ENCODE assay signal across 15 mouse cellular contexts in genomic region chr13:14033309-14034072, GRCm38 (mm10). TPM values are rescaled to one million over a fixed set of nuclear protein-coding genes. Genes with fewer than 3 reads are reported as not detected.
DNase-seq lines count a peak whose midpoint lies in the region; ATAC-seq and TF ChIP-seq lines count a peak whose summit lies in the region.
"Had no signal": no experiment of that assay in that cellular context is flagged by ENCODE, and none has a peak within 500 bp of the region (broad histone marks: within the 10 kb centered on the region; RNA-seq: fewer than 3 reads in every experiment).

No protein-coding gene starts in this region.

- peaks cover 3% of the 10 kb centered on the region; the same call in 1 of the 2 replicates for H3K4me1 ChIP-seq in heart, embryonic 11.5 days (ENCODE audit: control insufficient read depth, insufficient read depth, low read length)
- 0 out of 4 replicates have a peak, but pooled peaks cover 0 to 4% of the 10 kb centered on the region in 2 experiments for H3K4me1 ChIP-seq in ES-E14 (ENCODE audit: control insufficient read depth in 2 of 2, insufficient read depth in 2 of 2, low read length in 2 of 2, poor library complexity in 1 of 2)
- H3K4me1 ChIP-seq in erythroblast, embryonic 14.5 days (ENCODE audit: control insufficient read depth), result peaks cover 89% of the 10 kb centered on the region
- H3K4me1 ChIP-seq in liver, postnatal 0 days (ENCODE audit: insufficient read depth), result peaks cover 27% of the 10 kb centered on the region
- H3K4me1 ChIP-seq: intestine, embryonic 15.5 days had no signal

- WGBS in heart, embryonic 11.5 days (ENCODE audit: insufficient replicate concordance), result 78% methylated on average over 5 of the region's 5 CpGs
- 51% methylated on average over 5 of the region's 5 CpGs for WGBS in liver, postnatal 0 days (ENCODE audit: insufficient replicate concordance)

- no peaks in the 10 kb centered on the region for H3K27me3 ChIP-seq in heart, embryonic 11.5 days (ENCODE audit: control insufficient read depth, insufficient read depth, low read length)
- H3K27me3 ChIP-seq in erythroblast, embryonic 14.5 days (ENCODE audit: control insufficient read depth), result no peaks in the 10 kb centered on the region
- H3K27me3 ChIP-seq in liver, postnatal 0 days (ENCODE audit: insufficient read depth, low read length), result no peaks in the 10 kb centered on the region
- H3K27me3 ChIP-seq: intestine, embryonic 15.5 days had no signal

- no peak overlapping the region for H3K9ac ChIP-seq in heart, embryonic 11.5 days (ENCODE audit: low read depth, low read length)
- no peak overlapping the region for H3K9ac ChIP-seq in ES-E14 (ENCODE audit: insufficient read depth, low read depth, low read length, poor library complexity, severe bottlenecking)
- H3K9ac ChIP-seq in liver, postnatal 0 days (replicated peaks), result no peak overlapping the region
- H3K9ac ChIP-seq: intestine, embryonic 15.5 days had no signal

- TF ChIP-seq CTCF in liver, postnatal 0 days (IDR thresholded peaks at IDR 0.05; ENCODE audit: low read depth), result no peak

- H3K27ac ChIP-seq in heart, embryonic 11.5 days (ENCODE audit: low read depth, low read length), result peak overlapping the region; percentile 64; the same call in 1 of the 2 replicates
- peak overlapping the region; percentile 40; the same call in 1 of the 2 replicates for H3K27ac ChIP-seq in ES-E14 (ENCODE audit: insufficient read depth, low read depth, low read length, poor library complexity, severe bottlenecking)
- H3K27ac ChIP-seq in liver, postnatal 0 days (ENCODE audit: low read depth), result peak overlapping the region; percentile 71
- H3K27ac ChIP-seq: embryonic facial prominence, embryonic 10.5 days; forebrain, embryonic 10.5 days; intestine, embryonic 15.5 days had no signal

- no peaks in the 10 kb centered on the region for H3K9me3 ChIP-seq in heart, embryonic 11.5 days (replicated peaks; ENCODE audit: control insufficient read depth, low read length)
- no peaks in the 10 kb centered on the region for H3K9me3 ChIP-seq in ES-E14 (ENCODE audit: control insufficient read depth, insufficient read depth, low read depth, low read length)
- H3K9me3 ChIP-seq in erythroblast, embryonic 14.5 days (ENCODE audit: control insufficient read depth, low read length), result peaks cover 3% of the 10 kb centered on the region
- H3K9me3 ChIP-seq in liver, postnatal 0 days (ENCODE audit: low read length), result no peaks in the 10 kb centered on the region
- H3K9me3 ChIP-seq: embryonic facial prominence, embryonic 10.5 days; forebrain, embryonic 10.5 days; intestine, embryonic 15.5 days had no signal

- H3K36me3 ChIP-seq in heart, embryonic 11.5 days (ENCODE audit: control insufficient read depth, insufficient read depth, low read length), result no peaks in the 10 kb centered on the region
- H3K36me3 ChIP-seq in ES-E14 (ENCODE audit: control insufficient read depth, insufficient read depth, low read length, poor library complexity, severe bottlenecking), result no peaks in the 10 kb centered on the region; the same call in none of the 2 replicates
- H3K36me3 ChIP-seq in erythroblast, embryonic 14.5 days (ENCODE audit: control insufficient read depth), result peaks cover 58% of the 10 kb centered on the region
- peaks cover 6% of the 10 kb centered on the region for H3K36me3 ChIP-seq in liver, postnatal 0 days (replicated peaks; ENCODE audit: insufficient read depth, low read length)
- H3K36me3 ChIP-seq: intestine, embryonic 15.5 days had no signal

- no peak overlapping the region for H3K4me2 ChIP-seq in heart, embryonic 11.5 days
- H3K4me2 ChIP-seq in liver, postnatal 0 days (ENCODE audit: low read depth, low read length), result 0 out of 2 replicates have a peak overlapping the region, but pooled peaks have one; percentile 2
- H3K4me2 ChIP-seq: intestine, embryonic 15.5 days had no signal

- peak; percentile 92 for TF ChIP-seq EP300 in liver, postnatal 0 days (IDR thresholded peaks at IDR 0.05; ENCODE audit: low read depth)

- in situ Hi-C loops in ES-E14 (cut with MboI; ENCODE audit: low sequenced_read_pairs in 2 of 2, unreplicated experiment in 2 of 2), result no loop called here

- no peak overlapping the region for H3K4me3 ChIP-seq in heart, embryonic 11.5 days (ENCODE audit: low read depth, low read length)
- no peak overlapping the region for H3K4me3 ChIP-seq in ES-E14 (ENCODE audit: insufficient read depth in 1 of 2, low read depth in 1 of 2, low read length in 2 of 2, poor library complexity in 1 of 2, severe bottlenecking in 1 of 2)
- H3K4me3 ChIP-seq in erythroblast, embryonic 14.5 days (replicated peaks), result peak overlapping the region; percentile 38
- H3K4me3 ChIP-seq in liver, postnatal 0 days (ENCODE audit: low read depth, low read length), result no peak overlapping the region
- H3K4me3 ChIP-seq: embryonic facial prominence, embryonic 10.5 days; forebrain, embryonic 10.5 days; intestine, embryonic 15.5 days had no signal

- DNase-seq in heart, postnatal 14 days, result no peak
- no peak for DNase-seq in ES-E14 (ENCODE audit: low read depth, low spot score)
- DNase-seq in liver, postnatal 0 days, result no peak
- no peak for DNase-seq in kidney, adult 11 months
- DNase-seq in adrenal gland, postnatal 36 days, result no peak
- no peak for DNase-seq in layer of hippocampus, adult 8-10 months (ENCODE audit: low spot score in 2 of 2)
- DNase-seq: cerebellum, postnatal 10 days; kidney, postnatal 25 days; lung, postnatal 14 days; right cerebral cortex, postnatal 14 days had no signal

- ATAC-seq in heart, embryonic 11.5 days (replicated peaks; ENCODE audit: insufficient number of reproducible peaks, low FRiP score, low TSS enrichment), result peak; percentile 52; the same call in 1 of the 2 replicates
- ATAC-seq in liver, postnatal 0 days, result peak; percentile 68

- intact Hi-C loops in heart, postnatal 14 days (cut with DNase I), result loop anchor here (10.0 kb wide), 1 partner anchor 141 kb away; no protein-coding TSS in a partner anchor

TF ChIP-seq in ES-E14, 5 proteins besides CTCF, POLR2A, EP300 and RAD21:
- TF ChIP-seq CHD2 (IDR thresholded peaks at IDR 0.05; ENCODE audit: low read depth, low read length), result no peak
- TF ChIP-seq ZC3H11A (IDR thresholded peaks at IDR 0.05; ENCODE audit: borderline replicate concordance, low read depth, low read length), result no peak
- no peak for TF ChIP-seq MAFK (IDR thresholded peaks at IDR 0.05; ENCODE audit: insufficient read depth, low read depth, low read length)
- TF ChIP-seq ZNF384 (IDR thresholded peaks at IDR 0.05; ENCODE audit: low read depth, low read length), result no peak
- TF ChIP-seq HCFC1 (IDR thresholded peaks at IDR 0.05; ENCODE audit: borderline replicate concordance, insufficient read depth, low read length), result no peak

RNA-seq across cellular contexts. Expression of gene Tbce, which starts 5.9 kb away (rescaled TPM):
- 41.7 and 42.9 TPM in 2 replicates for polyA plus RNA-seq in heart, embryonic 11.5 days (2014; fragmentation: Nextera tagmentation; extraction: Ambion mirVana)
- total RNA-seq in heart, postnatal 14 days (2021), result 10 to 100 TPM; 20.0 to 20.1 TPM
- 32.1 and 38.8 TPM in 2 replicates for total RNA-seq in ES-E14 (2012; rRNA removed)
- 0.36 and 0.59 TPM in 2 replicates for polyA plus RNA-seq in erythroblast, embryonic 14.5 days (2012)
- polyA plus RNA-seq in liver, postnatal 0 days (2015; fragmentation: Nextera tagmentation; extraction: Ambion mirVana), result 17.1 and 22.1 TPM in 2 replicates
- 10 to 100 TPM; 34.1 to 38.3 TPM for total RNA-seq in adrenal gland, postnatal 36 days (2021)
- total RNA-seq in layer of hippocampus, adult 8-10 months (2022), result 10 to 100 TPM; 81.8 to 99.9 (median 86.5) TPM

RNA-seq across cellular contexts. Expression of gene Arid4b, which starts 29.5 kb away (rescaled TPM):
- 42.7 and 53.2 TPM in 2 replicates for polyA plus RNA-seq in heart, embryonic 11.5 days (2014; fragmentation: Nextera tagmentation; extraction: Ambion mirVana)
- 10 to 100 TPM; 24.8 to 26.5 TPM for total RNA-seq in heart, postnatal 14 days (2021)
- total RNA-seq in ES-E14 (2012; rRNA removed), result 25.2 and 26.5 TPM in 2 replicates
- polyA plus RNA-seq in erythroblast, embryonic 14.5 days (2012), result 0.57 and 0.62 TPM in 2 replicates
- 17.1 and 19.6 TPM in 2 replicates for polyA plus RNA-seq in liver, postnatal 0 days (2015; fragmentation: Nextera tagmentation; extraction: Ambion mirVana)
- 10 to 100 TPM; 29.6 to 32.4 TPM for total RNA-seq in adrenal gland, postnatal 36 days (2021)
- total RNA-seq in layer of hippocampus, adult 8-10 months (2022), result 10 to 100 TPM; 43.4 to 52.0 (median 50.8) TPM

RNA-seq across cellular contexts. Expression of gene Ggps1, which starts 29.8 kb away (rescaled TPM):
- 41.8 and 49.2 TPM in 2 replicates for polyA plus RNA-seq in heart, embryonic 11.5 days (2014; fragmentation: Nextera tagmentation; extraction: Ambion mirVana)
- total RNA-seq in heart, postnatal 14 days (2021), result 10 to 100 TPM; 20.3 to 23.6 TPM
- total RNA-seq in ES-E14 (2012; rRNA removed), result 34.4 and 34.9 TPM in 2 replicates
- polyA plus RNA-seq in erythroblast, embryonic 14.5 days (2012), result 0.13 and 0.23 TPM in 2 replicates
- polyA plus RNA-seq in liver, postnatal 0 days (2015; fragmentation: Nextera tagmentation; extraction: Ambion mirVana), result 9.0 and 10.2 TPM in 2 replicates
- total RNA-seq in adrenal gland, postnatal 36 days (2021), result 10 to 100 TPM; 36.8 to 39.0 TPM
- total RNA-seq in layer of hippocampus, adult 8-10 months (2022), result 10 to 100 TPM; 53.0 to 74.1 (median 60.8) TPM
